Mouse (Mus musculus) intestine, embryonic 15.5 days (tissue): ENCODE measurements around the gene Tnrc6c. TPM values are rescaled to one million over a fixed set of nuclear protein-coding genes. Genes with fewer than 3 reads are reported as not detected.

Experiments used
- ATAC-seq: fragments of 200-750 bp; cut with Nextera tagmentation; 2 replicates; pipeline ENCODE4 v1.8.0; 2017; ENCODE audit warnings: moderate TSS enrichment, moderate library complexity
- H3K27ac ChIP-seq: fragments of 300-500 bp; sonication (generic); 2 replicates; pipeline ENCODE4 v1.5.1; 2015; ENCODE audit warnings: mild to moderate bottlenecking, inconsistent platforms
- H3K27me3 ChIP-seq: fragments of 300-500 bp; sonication (generic); replicated peaks from 2 replicates; pipeline ENCODE4 v1.6.1; 2015; ENCODE audit warnings: inconsistent platforms
- H3K36me3 ChIP-seq: fragments of 300-500 bp; sonication (generic); 2 replicates; pipeline ENCODE4 v1.6.1; 2015; ENCODE audit warnings: inconsistent platforms
- H3K4me1 ChIP-seq: fragments of 300-500 bp; sonication (generic); replicated peaks from 2 replicates; pipeline ENCODE4 v1.6.1; 2015; ENCODE audit warnings: inconsistent platforms
- H3K4me2 ChIP-seq: fragments of 300-500 bp; sonication (generic); replicated peaks from 2 replicates; pipeline ENCODE4 v1.6.1; 2015; ENCODE audit warnings: mild to moderate bottlenecking, inconsistent platforms
- H3K4me3 ChIP-seq: fragments of 300-500 bp; sonication (generic); replicated peaks from 2 replicates; pipeline ENCODE4 v1.5.1; 2015; ENCODE audit warnings: inconsistent platforms
- H3K9ac ChIP-seq: fragments of 300-500 bp; sonication (generic); 2 replicates; pipeline ENCODE4 v1.6.1; 2015; ENCODE audit warnings: inconsistent platforms
- H3K9me3 ChIP-seq: fragments of 300-500 bp; sonication (generic); 2 replicates; pipeline ENCODE4 v1.6.1; 2016; ENCODE audit warnings: inconsistent platforms
- WGBS: fragments of 180-500 bp; shearing (Covaris S2); methylation state at CpG from one replicate; pipeline ENCODE4 v1.1.7; 2015; 5-methylcytosine and 5-hydroxymethylcytosine counted together
- polyA plus RNA-seq: library from polyadenylated mRNA; unstranded; fragments of >200 nt; fragmentation: Nextera tagmentation; extraction: Ambion mirVana; gene quantifications from 2 replicates; pipeline ENCODE4 v1.2.1, GENCODE M21; 2015

Gene Tnrc6c
- polyA plus RNA-seq, 1 experiment from 2014 or later, result 9.6 TPM

DNA sequence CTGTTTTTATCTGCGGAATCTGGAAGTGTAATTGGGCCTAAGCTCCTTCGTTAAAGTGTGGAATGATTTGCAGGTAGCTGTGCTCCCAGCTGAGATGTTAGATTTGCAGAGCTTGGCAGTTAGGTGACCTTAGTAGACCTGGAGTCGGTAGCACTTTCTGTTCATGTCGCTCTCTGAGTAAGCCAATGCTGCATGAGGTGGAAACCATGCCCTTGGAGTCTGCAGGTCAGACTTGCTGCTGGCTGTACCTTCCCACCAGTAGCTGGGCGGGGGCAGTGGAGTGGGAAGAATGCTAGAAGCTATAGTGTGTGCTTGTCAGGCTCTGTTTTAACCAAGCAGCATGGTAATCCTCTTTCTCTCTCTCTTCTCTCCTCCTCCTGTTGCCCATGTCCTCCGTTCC lies 87.0 kb downstream of the Tnrc6c start:
- no peak for ATAC-seq
- Histone ChIP-seq H3K9ac (no peak overlapping the region), H3K4me3 (no peak overlapping the region), H3K27me3 (no peaks in the 10 kb centered on the region), H3K36me3 (peaks cover 48% of the 10 kb centered on the region), H3K9me3 (no peaks in the 10 kb centered on the region), H3K27ac (no peak overlapping the region), H3K4me1 (no peaks in the 10 kb centered on the region), H3K4me2 (no peak overlapping the region)
- 90% methylated on average over 6 of the region's 6 CpGs for WGBS

DNA sequence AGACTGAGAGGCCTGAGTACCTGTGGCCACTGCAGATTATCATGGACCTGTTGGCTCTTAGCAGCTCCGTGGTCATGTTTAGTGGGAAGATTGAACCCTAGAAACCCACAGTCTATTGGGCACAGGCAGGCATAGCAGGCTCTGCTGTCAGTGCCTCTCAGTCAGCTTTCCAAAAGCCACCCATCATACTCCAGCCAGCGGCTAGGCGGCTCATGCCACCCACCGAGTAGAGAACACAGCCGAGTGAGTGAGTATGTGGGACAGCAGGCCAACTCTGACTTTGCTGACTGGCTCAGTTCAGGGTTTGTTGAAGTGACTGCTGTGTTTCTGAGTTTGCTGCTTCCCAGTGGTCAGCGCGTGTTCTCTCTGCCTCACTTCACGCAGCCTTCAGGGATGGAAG lies 88.2 kb downstream of the Tnrc6c start:
- Histone ChIP-seq H3K9ac (no peak overlapping the region), H3K27me3 (no peaks in the 10 kb centered on the region), H3K36me3 (peaks cover 48% of the 10 kb centered on the region), H3K4me3 (no peak overlapping the region), H3K27ac (no peak overlapping the region), H3K4me1 (no peaks in the 10 kb centered on the region), H3K4me2 (no peak overlapping the region), H3K9me3 (no peaks in the 10 kb centered on the region)
- 85% methylated on average over 8 of the region's 8 CpGs for WGBS
- no peak for ATAC-seq

DNA sequence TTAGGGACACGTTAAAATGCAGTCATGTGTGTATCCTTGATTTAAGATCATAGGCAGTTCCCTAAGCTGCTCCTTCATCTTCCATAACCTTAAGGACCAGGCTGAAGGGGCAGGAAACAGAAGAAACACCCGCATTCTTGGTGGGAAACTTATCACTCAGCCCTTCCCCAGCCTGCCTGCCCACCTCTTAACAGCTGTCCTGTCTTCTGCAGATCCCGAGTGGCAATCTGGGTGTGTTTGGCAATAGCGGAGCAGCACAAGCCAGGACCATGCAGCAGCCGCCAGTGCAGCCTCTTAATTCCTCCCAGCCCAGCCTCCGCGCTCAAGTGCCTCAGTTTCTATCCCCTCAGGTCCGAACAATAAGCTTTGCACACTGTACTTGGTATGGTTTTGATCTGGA lies 88.6 kb downstream of the Tnrc6c start:
- Histone ChIP-seq H3K27me3 (no peaks in the 10 kb centered on the region), H3K36me3 (peaks cover 53% of the 10 kb centered on the region), H3K4me2 (no peak overlapping the region), H3K9me3 (no peaks in the 10 kb centered on the region), H3K9ac (no peak overlapping the region), H3K27ac (no peak overlapping the region), H3K4me1 (no peaks in the 10 kb centered on the region), H3K4me3 (no peak overlapping the region)
- WGBS, result 86% methylated on average over 8 of the region's 8 CpGs
- ATAC-seq, result no peak

DNA sequence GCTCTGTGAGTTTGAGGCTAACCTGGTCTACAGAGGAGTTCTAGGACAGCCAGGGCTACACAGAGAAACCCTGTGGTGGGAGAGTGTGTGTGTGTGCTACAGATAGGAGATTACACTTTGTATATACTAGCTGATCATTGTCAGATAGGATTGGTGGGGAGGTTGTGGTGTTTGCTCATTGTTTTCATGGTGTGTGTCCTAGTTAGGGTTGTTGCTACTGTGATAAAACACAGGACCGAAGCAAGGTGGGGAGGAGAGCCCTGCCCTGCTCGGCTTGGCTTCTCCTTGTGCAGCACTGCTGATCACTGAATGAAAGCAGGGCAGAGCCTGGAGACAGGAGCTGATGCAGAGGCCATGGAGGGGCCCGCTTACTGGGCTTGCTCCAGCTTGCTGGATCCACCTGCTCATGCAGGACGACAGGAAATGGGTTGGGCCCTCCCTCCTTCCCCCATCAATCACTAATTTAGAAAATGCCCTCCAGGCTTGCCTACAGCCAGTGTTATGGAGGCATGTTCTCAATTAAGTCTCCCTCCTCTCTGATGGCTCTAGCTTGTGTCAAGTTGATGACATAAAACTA lies 89.5 kb downstream of the Tnrc6c start:
- H3K27ac ChIP-seq, result no peak overlapping the region
- no peak overlapping the region for H3K4me3 ChIP-seq
- no peak overlapping the region for H3K9ac ChIP-seq
- WGBS, result 61% methylated on average over 4 of the region's 4 CpGs
- H3K27me3 ChIP-seq, result no peaks in the 10 kb centered on the region
- no peaks in the 10 kb centered on the region for H3K9me3 ChIP-seq
- no peaks in the 10 kb centered on the region for H3K4me1 ChIP-seq
- no peak overlapping the region for H3K4me2 ChIP-seq
- no peak for ATAC-seq
- H3K36me3 ChIP-seq, result peaks cover 53% of the 10 kb centered on the region

DNA sequence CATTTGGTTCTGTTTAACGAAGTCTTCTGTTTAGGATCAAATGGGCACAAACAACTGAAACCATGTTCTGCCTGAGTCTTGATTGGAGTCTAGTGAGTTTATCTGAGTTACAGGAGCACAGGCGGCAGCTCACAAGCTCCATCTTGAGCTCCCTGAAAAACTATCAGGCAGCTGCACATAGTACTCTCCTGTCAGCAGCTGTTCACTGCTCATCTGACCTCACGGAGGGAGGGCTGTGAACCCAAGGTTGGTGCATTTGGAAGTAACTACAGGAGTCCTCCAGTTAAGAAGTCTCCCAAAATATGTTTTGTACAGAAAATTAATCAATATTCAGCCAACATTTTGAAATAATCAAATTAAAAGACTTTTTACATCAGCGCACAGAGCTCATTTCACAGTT lies 94.5 kb downstream of the Tnrc6c start:
- H3K27ac ChIP-seq, result no peak overlapping the region
- H3K4me3 ChIP-seq, result no peak overlapping the region
- H3K36me3 ChIP-seq, result peaks cover 35% of the 10 kb centered on the region
- no peaks in the 10 kb centered on the region for H3K27me3 ChIP-seq
- no peak overlapping the region for H3K9ac ChIP-seq
- H3K4me2 ChIP-seq, result no peak overlapping the region
- WGBS, result 85% methylated on average over 4 of the region's 4 CpGs
- no peaks in the 10 kb centered on the region for H3K4me1 ChIP-seq
- ATAC-seq, result no peak
- no peaks in the 10 kb centered on the region for H3K9me3 ChIP-seq

DNA sequence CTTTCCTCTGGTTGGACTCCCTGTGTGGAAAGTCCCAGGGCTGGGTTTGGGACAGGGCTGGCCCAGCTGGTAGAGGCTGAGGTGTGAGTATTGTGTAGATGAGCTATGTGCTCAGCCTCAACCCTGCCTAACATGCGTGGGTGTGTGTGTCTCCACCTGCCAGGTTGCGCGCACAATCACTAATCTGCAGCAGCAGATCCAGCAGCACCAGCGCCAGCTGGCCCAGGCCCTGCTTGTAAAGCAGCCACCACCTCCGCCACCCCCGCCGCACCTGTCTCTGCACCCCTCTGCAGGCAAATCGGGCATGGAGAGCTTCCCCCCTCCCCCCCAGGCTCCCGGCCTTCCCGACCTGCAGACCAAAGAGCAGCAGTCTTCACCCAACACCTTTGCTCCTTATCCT lies 95.3 kb downstream of the Tnrc6c start:
- H3K4me3 ChIP-seq, result no peak overlapping the region
- H3K9me3 ChIP-seq, result no peaks in the 10 kb centered on the region
- no peak overlapping the region for H3K27ac ChIP-seq
- H3K9ac ChIP-seq, result no peak overlapping the region
- WGBS, result 91% methylated on average over 10 of the region's 10 CpGs
- no peak for ATAC-seq
- H3K27me3 ChIP-seq, result no peaks in the 10 kb centered on the region
- no peak overlapping the region for H3K4me2 ChIP-seq
- H3K4me1 ChIP-seq, result no peaks in the 10 kb centered on the region
- H3K36me3 ChIP-seq, result peaks cover 35% of the 10 kb centered on the region

DNA sequence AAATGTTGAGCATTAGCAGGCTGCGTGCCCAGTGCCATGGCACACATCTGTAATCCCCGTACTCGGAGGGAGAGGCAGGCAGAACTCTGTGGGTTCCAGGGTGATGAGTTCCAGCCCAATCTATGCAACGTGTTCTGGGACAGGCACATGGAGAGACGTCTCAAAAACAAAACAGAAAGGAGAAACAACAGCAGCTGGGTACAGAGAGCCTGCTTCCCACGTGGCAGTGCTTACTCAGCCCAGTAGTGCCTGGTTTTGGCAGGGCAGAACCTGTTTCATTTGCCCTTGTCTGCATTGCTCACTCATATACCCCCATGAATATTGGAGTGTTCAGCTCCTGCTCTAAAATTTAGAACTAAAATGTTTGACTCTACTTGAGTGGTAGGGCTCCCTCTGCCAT lies 97.5 kb downstream of the Tnrc6c start:
- ATAC-seq, result no peak
- no peak overlapping the region for H3K9ac ChIP-seq
- no peaks in the 10 kb centered on the region for H3K9me3 ChIP-seq
- H3K27me3 ChIP-seq, result no peaks in the 10 kb centered on the region
- H3K4me3 ChIP-seq, result no peak overlapping the region
- no peak overlapping the region for H3K4me2 ChIP-seq
- no peak overlapping the region for H3K27ac ChIP-seq
- 86% methylated on average over 6 of the region's 6 CpGs for WGBS
- H3K4me1 ChIP-seq, result no peaks in the 10 kb centered on the region
- peaks cover 45% of the 10 kb centered on the region for H3K36me3 ChIP-seq

DNA sequence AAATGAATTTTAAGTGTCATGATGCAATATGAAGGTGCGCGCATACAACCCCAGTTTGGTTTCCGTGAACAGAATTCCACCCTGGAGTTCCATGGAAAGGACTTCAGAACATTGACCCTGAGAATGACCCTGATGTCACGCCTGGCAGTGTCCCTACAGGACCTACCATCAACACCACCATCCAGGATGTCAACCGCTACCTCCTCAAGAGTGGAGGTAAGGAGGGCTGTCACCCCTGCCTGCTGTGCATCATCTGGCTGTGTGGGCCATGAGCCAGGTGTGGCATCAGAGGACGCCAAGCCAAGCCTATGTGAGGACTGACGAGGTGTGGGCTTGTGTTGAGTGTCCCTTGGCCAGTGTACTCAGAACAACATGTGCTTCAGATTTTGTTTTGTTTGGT lies 101.8 kb downstream of the Tnrc6c start:
- ATAC-seq, result no peak
- Histone ChIP-seq H3K4me3 (no peak overlapping the region), H3K4me2 (no peak overlapping the region), H3K4me1 (no peaks in the 10 kb centered on the region), H3K36me3 (peaks cover 52% of the 10 kb centered on the region), H3K27me3 (no peaks in the 10 kb centered on the region), H3K27ac (no peak overlapping the region), H3K9me3 (no peaks in the 10 kb centered on the region), H3K9ac (no peak overlapping the region)
- WGBS, result 96% methylated on average over 7 of the region's 7 CpGs

DNA sequence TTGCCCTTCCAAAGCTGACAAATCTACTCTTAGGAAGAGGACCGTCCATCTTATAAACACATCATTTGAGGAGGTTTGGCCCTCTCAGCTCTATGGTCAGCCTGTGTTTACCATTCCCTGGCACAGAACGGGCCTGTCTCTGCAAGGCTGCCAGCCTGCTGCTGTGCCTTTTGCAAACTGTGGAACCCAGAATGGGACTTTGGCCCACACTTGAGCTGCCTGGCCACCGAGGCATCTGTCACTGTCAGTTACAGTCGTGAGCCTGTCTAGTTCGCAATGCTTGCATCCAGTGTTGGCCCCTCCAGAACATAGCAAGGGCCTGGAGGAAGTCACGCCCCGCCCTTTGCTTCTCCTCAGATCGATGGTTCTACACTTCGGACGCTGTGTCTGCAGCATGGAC lies 105.2 kb downstream of the Tnrc6c start:
- H3K27me3 ChIP-seq, result no peaks in the 10 kb centered on the region
- H3K36me3 ChIP-seq, result peaks cover 52% of the 10 kb centered on the region
- no peak for ATAC-seq

DNA sequence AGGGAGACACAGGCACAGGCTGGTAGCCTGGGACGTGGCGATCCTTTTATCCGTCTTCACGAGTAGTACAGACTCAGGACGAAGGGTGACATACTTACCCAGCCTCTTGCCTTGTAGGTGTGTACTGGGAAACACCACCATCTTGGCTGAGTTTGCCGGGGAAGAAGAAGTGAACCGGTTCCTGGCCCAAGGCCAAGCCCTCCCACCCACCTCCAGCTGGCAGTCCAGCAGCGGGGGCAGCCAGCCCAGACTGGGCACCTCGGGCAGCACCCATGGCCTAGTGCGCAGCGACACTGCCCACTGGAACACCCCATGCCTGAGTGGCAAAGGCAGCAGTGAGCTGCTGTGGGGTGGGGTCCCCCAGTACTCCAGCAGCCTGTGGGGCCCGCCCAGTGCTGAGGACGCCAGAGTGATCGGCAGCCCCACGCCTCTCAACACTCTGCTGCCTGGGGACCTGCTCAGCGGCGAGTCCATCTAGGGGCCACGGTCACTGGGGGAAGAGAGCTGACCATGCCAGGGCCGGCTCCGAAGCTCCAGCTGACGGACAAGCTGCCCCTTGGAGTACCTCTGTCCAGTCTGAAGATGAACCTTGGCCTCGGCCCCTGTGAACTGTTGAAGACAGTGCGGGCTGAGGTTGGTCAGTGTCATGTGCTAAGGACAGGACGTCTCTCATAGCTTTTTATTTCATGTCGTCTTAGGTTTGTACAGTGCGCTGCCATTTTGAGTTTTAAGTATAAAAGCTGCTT lies 106.5 kb downstream of the Tnrc6c start:
- no peaks in the 10 kb centered on the region for H3K9me3 ChIP-seq
- H3K4me2 ChIP-seq, result no peak overlapping the region
- H3K9ac ChIP-seq, result no peak overlapping the region
- no peak overlapping the region for H3K4me3 ChIP-seq
- peaks cover 46% of the 10 kb centered on the region for H3K36me3 ChIP-seq
- WGBS, result 90% methylated on average over 26 of the region's 26 CpGs
- H3K27me3 ChIP-seq, result no peaks in the 10 kb centered on the region
- no peak for ATAC-seq
- H3K4me1 ChIP-seq, result no peaks in the 10 kb centered on the region
- no peak overlapping the region for H3K27ac ChIP-seq

More for the DNA sequence above, 105.2 kb downstream of the Tnrc6c start:
- WGBS, result 88% methylated on average over 10 of the region's 10 CpGs
- Histone ChIP-seq H3K9me3 (no peaks in the 10 kb centered on the region), H3K27ac (no peak overlapping the region), H3K4me1 (no peaks in the 10 kb centered on the region), H3K9ac (no peak overlapping the region), H3K4me2 (no peak overlapping the region), H3K4me3 (no peak overlapping the region)

DNA sequence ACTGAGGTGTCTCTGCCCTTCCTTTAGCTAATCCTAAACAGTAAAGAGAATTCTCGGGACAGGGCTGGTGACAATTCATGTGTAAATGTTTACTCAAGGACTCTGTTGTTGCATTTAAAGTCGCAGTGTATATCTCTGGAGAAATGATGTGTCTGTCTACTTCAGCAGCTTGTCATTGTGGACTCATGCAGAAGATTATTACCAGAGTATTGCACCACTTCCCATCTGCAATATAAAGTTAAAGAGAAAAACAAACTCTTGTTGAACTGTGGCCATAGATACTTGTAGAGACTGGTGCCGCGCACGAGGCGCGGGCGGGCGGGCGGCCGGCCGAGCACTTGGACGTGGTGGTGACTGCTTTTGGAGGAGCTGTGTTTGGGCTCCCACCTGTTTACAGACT lies 107.7 kb downstream of the Tnrc6c start:
- Histone ChIP-seq H3K4me1 (no peaks in the 10 kb centered on the region), H3K27me3 (no peaks in the 10 kb centered on the region), H3K4me2 (no peak overlapping the region), H3K4me3 (no peak overlapping the region), H3K27ac (no peak overlapping the region), H3K9ac (no peak overlapping the region), H3K36me3 (peaks cover 38% of the 10 kb centered on the region), H3K9me3 (no peaks in the 10 kb centered on the region)
- no peak for ATAC-seq
- WGBS, result 83% methylated on average over 13 of the region's 13 CpGs

DNA sequence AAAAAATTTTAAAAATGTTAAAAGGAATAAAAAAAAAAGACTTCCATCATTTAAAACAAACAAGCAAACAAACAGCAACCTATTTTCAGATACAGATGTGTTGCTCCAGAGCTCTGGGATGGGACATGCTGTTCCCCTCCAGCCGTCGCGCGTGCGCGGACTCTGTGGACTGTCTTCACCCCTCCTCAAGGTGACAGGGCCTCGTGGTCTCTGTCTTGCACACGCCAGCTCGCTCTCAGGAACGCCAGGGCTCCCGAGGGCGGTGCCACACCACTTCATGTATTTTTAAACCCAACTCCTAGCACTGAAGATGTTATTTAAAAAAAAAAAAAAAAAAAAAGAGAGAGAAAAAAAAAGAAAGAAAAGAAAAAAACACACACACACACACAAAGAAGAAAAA lies 108.2 kb downstream of the Tnrc6c start:
- H3K27ac ChIP-seq, result no peak overlapping the region
- no peak for ATAC-seq
- H3K27me3 ChIP-seq, result no peaks in the 10 kb centered on the region
- WGBS, result 87% methylated on average over 12 of the region's 12 CpGs
- peaks cover 37% of the 10 kb centered on the region for H3K36me3 ChIP-seq
- no peak overlapping the region for H3K4me2 ChIP-seq
- H3K4me3 ChIP-seq, result no peak overlapping the region
- no peaks in the 10 kb centered on the region for H3K9me3 ChIP-seq
- H3K9ac ChIP-seq, result no peak overlapping the region
- H3K4me1 ChIP-seq, result no peaks in the 10 kb centered on the region

DNA sequence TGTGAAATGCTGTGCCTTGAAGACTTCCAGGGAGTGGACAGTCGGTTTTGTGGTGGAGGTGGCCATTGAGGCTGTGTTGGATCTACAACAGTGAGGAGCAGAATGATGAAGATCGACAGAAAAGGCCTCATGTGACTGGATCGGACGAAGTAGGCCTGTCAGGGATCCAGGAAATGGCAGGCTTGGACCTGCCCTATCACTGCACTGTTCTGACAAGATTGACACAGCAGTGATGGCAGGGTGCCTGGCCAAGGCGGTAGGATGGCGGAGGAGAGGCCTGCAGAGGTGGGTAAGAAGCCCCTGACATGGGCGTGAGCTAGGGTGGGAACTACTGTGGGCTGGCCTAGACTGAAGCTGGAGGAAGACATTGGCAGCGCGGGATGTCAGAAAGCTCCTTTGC lies 110.2 kb downstream of the Tnrc6c start:
- no peak for ATAC-seq
- peaks cover 5% of the 10 kb centered on the region for H3K4me1 ChIP-seq
- H3K4me3 ChIP-seq, result no peak overlapping the region
- H3K9ac ChIP-seq, result no peak overlapping the region
- peaks cover 21% of the 10 kb centered on the region for H3K36me3 ChIP-seq
- H3K9me3 ChIP-seq, result no peaks in the 10 kb centered on the region
- no peak overlapping the region for H3K27ac ChIP-seq
- H3K27me3 ChIP-seq, result no peaks in the 10 kb centered on the region
- no peak overlapping the region for H3K4me2 ChIP-seq
- WGBS, result 90% methylated on average over 9 of the region's 9 CpGs
